Mouse (Mus musculus) megakaryocyte-erythroid progenitor cell, adult 5-6 weeks (primary cell): ENCODE measurements around the gene Rpl10. TPM values are rescaled to one million over a fixed set of nuclear protein-coding genes. Genes with fewer than 3 reads are reported as not detected.

Experiments used
- ATAC-seq: replicated peaks from 2 replicates; pipeline ENCODE4 v1.8.0; 2016; ENCODE audit warnings: mild to moderate bottlenecking, inconsistent platforms; ENCODE audit not compliant: severe bottlenecking, poor library complexity, low FRiP score, low TSS enrichment
- total RNA-seq, 2 experiments: library from RNA; stranded (forward) in 1 of 2; stranded (reverse) in 1 of 2; fragments of 200-1000, 215-1000 nt in 1 of 2; fragments of >200 nt in 1 of 2; fragmentation: Nextera tagmentation in 1 of 2; gene quantifications; 2 replicates each; pipeline ENCODE4 v1.2.3; 2014 to 2017

Gene Rpl10
- total RNA-seq, 2 experiments from 2014 or later: 1,947 to 4,933 TPM

GRCm38 (mm10) chrX:74273422-74274322, 3.1 kb downstream of the Rpl10 start:
- no peak for ATAC-seq

- no peak for ATAC-seq
Measured at GRCm38 (mm10) chrX:74277916-74278315, 7.3 kb downstream of the Rpl10 start.

DNA sequence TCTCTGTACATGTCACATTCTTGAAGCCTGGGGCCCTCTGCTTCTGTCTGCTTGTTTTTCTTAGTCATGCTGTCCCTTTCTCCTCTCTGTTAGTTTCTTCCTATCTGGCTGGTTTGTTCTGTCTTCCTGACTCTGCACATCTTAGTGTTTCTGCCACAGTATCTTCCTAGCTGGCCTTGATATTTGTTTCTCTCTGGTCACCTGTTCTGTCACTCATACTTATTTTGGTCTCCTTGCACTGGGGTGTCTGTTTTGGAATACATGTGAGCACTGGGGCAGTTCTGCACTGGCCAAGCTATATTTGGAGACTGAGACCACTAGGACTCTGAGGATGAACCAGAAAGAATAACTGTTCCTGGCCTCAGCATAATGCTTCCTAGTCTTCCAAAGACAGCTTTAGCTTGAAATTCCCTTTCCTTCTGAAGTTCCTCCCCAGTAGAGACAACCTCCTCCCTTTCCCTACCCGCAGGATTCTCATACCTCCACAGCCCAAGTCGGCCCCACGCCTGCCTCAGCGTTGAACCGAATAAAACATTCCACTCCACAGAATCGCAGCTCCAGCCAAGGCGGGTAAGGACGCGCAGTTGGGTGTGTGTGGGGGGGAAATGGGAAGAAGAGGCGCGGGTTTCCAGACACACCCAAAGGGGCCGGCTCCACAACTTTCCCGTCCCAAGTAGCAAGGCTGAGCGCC, 10.6 kb downstream of the Rpl10 start:
- no peak for ATAC-seq

GRCm38 (mm10) chrX:74281732-74282394, 11.3 kb downstream of the Rpl10 start, which contains the start of the genes Taz and Dnase1l1:
Gene Taz, plus strand, starts transcription at chrX:74281912.
Gene Dnase1l1, minus strand, starts transcription at chrX:74282337.
- ATAC-seq: peak; percentile 94

- peak; percentile 68 for ATAC-seq
Measured at GRCm38 (mm10) chrX:74282395-74283091, 11.9 kb downstream of the Rpl10 start.

DNA sequence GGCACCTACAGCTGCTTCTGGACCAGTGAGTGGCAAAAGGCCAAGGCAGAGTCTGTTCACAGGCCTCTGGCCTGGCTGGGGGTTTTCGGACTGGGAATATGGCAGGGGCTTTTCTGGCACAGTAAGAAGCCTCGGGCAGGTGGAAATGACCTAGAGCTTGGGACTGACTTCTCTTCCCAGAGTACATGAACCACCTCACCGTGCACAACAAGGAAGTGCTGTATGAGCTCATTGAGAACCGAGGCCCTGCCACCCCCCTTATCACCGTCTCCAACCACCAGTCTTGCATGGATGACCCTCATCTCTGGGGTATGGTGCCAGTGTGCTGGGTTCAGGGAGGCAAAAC, 12.5 kb downstream of the Rpl10 start:
- ATAC-seq: no peak

GRCm38 (mm10) chrX:74293431-74293830, 22.8 kb downstream of the Rpl10 start:
- ATAC-seq: no peak

- ATAC-seq: peak; percentile 99
Measured at GRCm38 (mm10) chrX:74296538-74297448, 26.2 kb downstream of the Rpl10 start, which contains the start of gene Atp6ap1. Gene Atp6ap1, plus strand, starts transcription at chrX:74297097.

DNA sequence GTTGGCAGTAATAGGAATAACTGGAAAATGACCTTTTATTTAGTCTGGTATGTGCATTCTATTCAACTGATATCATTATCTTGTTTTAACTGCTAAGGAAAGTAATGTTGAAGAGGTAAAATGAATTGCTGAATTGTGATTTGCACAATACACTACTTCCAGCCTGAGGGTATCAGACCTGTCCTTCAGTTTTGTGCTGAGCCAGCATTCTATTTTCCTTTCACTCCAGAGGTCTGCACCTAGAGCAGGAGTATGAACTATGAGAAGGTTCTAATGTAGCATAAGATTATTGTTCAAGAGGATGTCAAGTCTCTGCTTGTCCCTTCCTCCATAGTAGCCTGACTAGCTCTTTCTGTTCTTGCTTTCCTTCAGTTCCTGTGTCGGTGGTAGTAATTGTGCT, 27.7 kb downstream of the Rpl10 start:
- ATAC-seq: no peak

DNA sequence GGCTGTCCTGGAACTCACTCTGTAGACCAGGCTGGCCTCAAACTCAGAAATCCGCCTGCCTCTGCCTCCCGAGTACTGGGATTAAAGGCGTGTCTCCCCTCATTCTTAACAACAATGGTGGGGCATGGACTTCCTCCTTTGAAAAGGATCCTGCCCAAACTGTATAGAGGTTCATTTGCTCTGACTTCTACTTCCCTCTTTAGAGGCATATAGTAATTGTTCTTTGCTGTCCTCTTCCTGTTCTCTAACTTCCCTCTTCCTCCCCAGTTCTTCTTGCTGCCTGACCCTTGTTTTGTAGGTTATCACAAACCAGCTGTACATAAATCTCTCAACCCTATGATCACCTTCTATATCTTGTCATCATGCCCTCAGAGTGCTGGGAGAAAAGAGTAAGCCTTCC, 29.1 kb downstream of the Rpl10 start:
- ATAC-seq: no peak

DNA sequence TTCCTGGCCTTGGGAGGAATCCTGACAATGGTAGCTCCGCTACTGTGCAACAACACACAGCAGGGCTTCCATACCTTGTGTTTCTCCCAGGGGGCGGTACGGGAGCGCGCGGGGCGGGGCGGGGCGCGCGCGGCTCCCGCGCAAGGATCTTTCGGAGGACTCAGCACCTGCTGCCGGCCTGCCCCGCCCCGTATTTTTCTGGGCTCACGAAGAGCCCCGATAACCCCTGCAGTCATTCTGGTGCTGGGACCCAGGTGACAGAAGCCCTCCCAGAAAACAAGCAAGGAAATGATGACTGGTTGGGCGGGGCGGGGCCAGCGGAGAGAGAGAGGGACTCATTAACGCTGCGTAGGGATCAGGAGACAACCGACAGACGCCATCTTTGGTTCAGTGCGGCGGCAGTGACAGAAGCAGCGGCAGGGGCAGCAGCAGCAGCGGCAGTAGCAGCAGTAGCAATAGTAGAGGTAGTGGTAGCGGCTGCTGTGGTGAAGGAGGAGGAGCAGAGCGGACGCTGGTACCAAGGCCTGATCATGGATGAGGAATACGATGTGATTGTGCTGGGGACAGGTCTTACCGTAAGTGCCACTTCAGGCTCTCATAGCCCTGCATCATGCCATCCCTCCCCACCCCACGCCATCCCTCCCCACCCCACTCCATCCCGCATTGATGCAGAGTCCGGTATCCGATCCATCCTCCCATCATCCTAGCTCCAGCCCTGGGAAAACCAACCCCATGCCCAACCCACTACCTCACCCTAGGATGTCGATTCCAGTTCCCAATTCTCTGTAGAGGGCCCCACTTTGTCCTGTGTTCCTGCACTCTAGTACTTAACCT, 34.5 kb downstream of the Rpl10 start, which contains the start of gene Gdi1:
Gdi1 (plus strand) TSS at position 132 of the 834 bp plus-strand sequence.
- peak; percentile 84 for ATAC-seq

DNA sequence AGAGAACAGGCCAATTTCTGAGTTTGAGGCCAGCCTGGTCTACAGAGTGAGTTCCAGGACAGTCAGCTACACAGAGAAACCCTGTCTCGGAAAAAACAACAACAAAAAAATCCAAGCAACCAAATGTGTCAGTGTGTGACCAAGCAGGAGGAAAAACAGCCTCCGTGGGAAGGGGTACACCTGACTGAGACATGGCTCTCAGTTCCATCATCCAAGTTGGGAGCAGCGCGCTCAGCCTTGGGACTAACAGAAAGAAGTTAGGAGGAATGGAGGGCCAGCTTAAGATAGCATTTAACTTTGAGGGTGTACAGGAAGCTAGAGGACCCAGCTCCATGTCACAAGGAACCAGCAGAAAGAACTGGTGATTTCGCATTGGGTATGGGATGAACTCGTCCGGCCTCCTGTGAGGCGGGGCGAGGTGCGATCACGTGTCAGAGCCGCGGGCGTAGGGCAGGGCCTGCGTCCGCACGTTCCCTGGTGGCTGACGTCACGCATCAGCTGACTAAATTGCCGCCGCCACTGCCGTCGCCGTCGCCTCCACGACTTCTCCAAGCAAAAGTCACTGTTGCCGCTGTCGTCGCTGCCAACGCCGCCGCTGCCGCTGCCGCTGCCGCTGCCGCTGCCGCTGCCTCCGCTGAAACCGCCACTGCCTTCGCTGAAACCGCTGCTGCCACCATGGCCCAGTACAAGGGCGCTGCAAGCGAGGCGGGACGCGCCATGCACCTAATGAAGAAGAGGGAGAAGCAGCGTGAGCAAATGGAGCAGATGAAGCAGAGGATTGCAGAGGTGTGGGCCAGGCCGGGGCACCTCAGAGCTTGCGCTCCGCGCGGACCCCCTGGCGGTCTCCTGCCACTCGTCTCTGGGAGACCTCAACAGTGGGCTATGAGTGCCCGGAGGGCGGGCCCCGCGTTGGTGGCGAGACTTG, 42.2 kb downstream of the Rpl10 start, which contains the start of gene Fam50a:
Fam50a (plus strand) TSS at position 494 of the 925 bp plus-strand sequence.
- peak; percentile 96 for ATAC-seq

Other genes with a start within 250 kb of the Rpl10 start
- gene Irak1, start 246.9 kb upstream of the Rpl10 start, total RNA-seq (2014; fragmentation: Nextera tagmentation): 74.9 and 81.2 TPM in 2 replicates
- gene Irak1, start 246.9 kb upstream of the Rpl10 start, total RNA-seq (2017): 43.2 and 48.7 TPM in 2 replicates
- gene Opn1mw, start 143.3 kb upstream of the Rpl10 start, total RNA-seq (2014; fragmentation: Nextera tagmentation): not detected in 2 replicates
- not detected in 2 replicates for gene Opn1mw, start 143.3 kb upstream of the Rpl10 start, total RNA-seq (2017)
- gene Mecp2, start 135.4 kb upstream of the Rpl10 start, total RNA-seq (2014; fragmentation: Nextera tagmentation): 21.8 and 22.9 TPM in 2 replicates
- gene Mecp2, start 135.4 kb upstream of the Rpl10 start, total RNA-seq (2017): 12.9 and 17.9 TPM in 2 replicates
- gene Tex28, start 103.0 kb upstream of the Rpl10 start, total RNA-seq (2014; fragmentation: Nextera tagmentation): not detected in 2 replicates
- not detected in 2 replicates for gene Tex28, start 103.0 kb upstream of the Rpl10 start, total RNA-seq (2017)
- gene Tktl1, start 93.6 kb upstream of the Rpl10 start, total RNA-seq (2014; fragmentation: Nextera tagmentation): not detected in 2 replicates
- not detected in 2 replicates for gene Tktl1, start 93.6 kb upstream of the Rpl10 start, total RNA-seq (2017)
- 118 and 156 TPM in 2 replicates for gene Flna, start 21.0 kb upstream of the Rpl10 start, total RNA-seq (2014; fragmentation: Nextera tagmentation)
- 299 and 337 TPM in 2 replicates for gene Flna, start 21.0 kb upstream of the Rpl10 start, total RNA-seq (2017)
- 67.1 and 96.2 TPM in 2 replicates for gene Emd, start 16.1 kb upstream of the Rpl10 start, total RNA-seq (2014; fragmentation: Nextera tagmentation)
- gene Emd, start 16.1 kb upstream of the Rpl10 start, total RNA-seq (2017): 74.5 and 113 TPM in 2 replicates
- gene Taz, start 11.1 kb downstream of the Rpl10 start, total RNA-seq (2014; fragmentation: Nextera tagmentation): 37.9 and 62.6 TPM in 2 replicates
- gene Taz, start 11.1 kb downstream of the Rpl10 start, total RNA-seq (2017): 37.0 and 41.7 TPM in 2 replicates
- 12.9 and 22.9 TPM in 2 replicates for gene Dnase1l1, start 11.5 kb downstream of the Rpl10 start, total RNA-seq (2014; fragmentation: Nextera tagmentation)
- 15.6 and 28.0 TPM in 2 replicates for gene Dnase1l1, start 11.5 kb downstream of the Rpl10 start, total RNA-seq (2017)
- gene Atp6ap1, start 26.3 kb downstream of the Rpl10 start, total RNA-seq (2014; fragmentation: Nextera tagmentation): 91.6 and 95.2 TPM in 2 replicates
- gene Atp6ap1, start 26.3 kb downstream of the Rpl10 start, total RNA-seq (2017): 72.2 and 111 TPM in 2 replicates
- 105 and 125 TPM in 2 replicates for gene Gdi1, start 34.2 kb downstream of the Rpl10 start, total RNA-seq (2014; fragmentation: Nextera tagmentation)
- 12.9 and 19.3 TPM in 2 replicates for gene Gdi1, start 34.2 kb downstream of the Rpl10 start, total RNA-seq (2017)
- 32.6 and 39.6 TPM in 2 replicates for gene Fam50a, start 42.2 kb downstream of the Rpl10 start, total RNA-seq (2014; fragmentation: Nextera tagmentation)
- 62.1 and 75.4 TPM in 2 replicates for gene Fam50a, start 42.2 kb downstream of the Rpl10 start, total RNA-seq (2017)
- gene Plxna3, start 58.3 kb downstream of the Rpl10 start, total RNA-seq (2014; fragmentation: Nextera tagmentation): 3.9 and 14.8 TPM in 2 replicates
- 0.80 TPM in 2 replicates for gene Plxna3, start 58.3 kb downstream of the Rpl10 start, total RNA-seq (2017)
- 62.4 and 101 TPM in 2 replicates for gene Lage3, start 82.8 kb downstream of the Rpl10 start, total RNA-seq (2014; fragmentation: Nextera tagmentation)
- gene Lage3, start 82.8 kb downstream of the Rpl10 start, total RNA-seq (2017): 29.6 and 35.2 TPM in 2 replicates
- 35.0 and 64.6 TPM in 2 replicates for gene Ubl4a, start 102.4 kb downstream of the Rpl10 start, total RNA-seq (2014; fragmentation: Nextera tagmentation)
- 14.1 and 24.5 TPM in 2 replicates for gene Ubl4a, start 102.4 kb downstream of the Rpl10 start, total RNA-seq (2017)
- gene Slc10a3, start 102.5 kb downstream of the Rpl10 start, total RNA-seq (2014; fragmentation: Nextera tagmentation): 6.7 and 16.4 TPM in 2 replicates
- 11.5 and 11.6 TPM in 2 replicates for gene Slc10a3, start 102.5 kb downstream of the Rpl10 start, total RNA-seq (2017)
- 13.1 and 16.5 TPM in 2 replicates for gene Fam3a, start 122.5 kb downstream of the Rpl10 start, total RNA-seq (2014; fragmentation: Nextera tagmentation)
- 12.8 and 21.1 TPM in 2 replicates for gene Fam3a, start 122.5 kb downstream of the Rpl10 start, total RNA-seq (2017)
- 12.6 and 16.4 TPM in 2 replicates for gene Ikbkg, start 122.5 kb downstream of the Rpl10 start, total RNA-seq (2014; fragmentation: Nextera tagmentation)
- 25.7 and 45.8 TPM in 2 replicates for gene Ikbkg, start 122.5 kb downstream of the Rpl10 start, total RNA-seq (2017)
- 68.0 and 77.7 TPM in 2 replicates for gene G6pdx, start 158.4 kb downstream of the Rpl10 start, total RNA-seq (2014; fragmentation: Nextera tagmentation)
- gene G6pdx, start 158.4 kb downstream of the Rpl10 start, total RNA-seq (2017): 47.5 and 77.2 TPM in 2 replicates
- not detected in 2 replicates for gene Gm6880, start 210.6 kb downstream of the Rpl10 start, total RNA-seq (2014; fragmentation: Nextera tagmentation)
- gene Gm6880, start 210.6 kb downstream of the Rpl10 start, total RNA-seq (2017): not detected in 2 replicates